Mouse (Mus musculus): ENCODE measurements around the gene Supt5. TPM values are rescaled to one million over a fixed set of nuclear protein-coding genes. Genes with fewer than 3 reads are reported as not detected.

The Supt5 gene
- total RNA-seq, 2 experiments from 2014 or later, result 60.0 to 60.1 TPM

- intact Hi-C loops (cut with DNase I; ENCODE audit: low total_unique reads), result no loop called here
These were observed 37.6 kb upstream of the Supt5 start for GRCm38 (mm10) chr7:28376011-28376771.

GRCm38 (mm10) chr7:28375176-28375921 lies 36.8 kb upstream of the Supt5 start:
- peak; percentile 94 for DNase-seq
- intact Hi-C loops (cut with DNase I; ENCODE audit: low total_unique reads), result no loop called here

More at GRCm38 (mm10) chr7:28376011-28376771, 37.6 kb upstream of the Supt5 start:
- DNase-seq, result peak; percentile 84

- no peak for DNase-seq
- intact Hi-C loops (cut with DNase I; ENCODE audit: low total_unique reads), result no loop called here
These were observed 36.1 kb upstream of the Supt5 start for GRCm38 (mm10) chr7:28374647-28375046.

- intact Hi-C loops (cut with DNase I; ENCODE audit: low total_unique reads), result no loop called here
- DNase-seq, result no peak
These were observed 35.4 kb upstream of the Supt5 start for GRCm38 (mm10) chr7:28373891-28374495.

GRCm38 (mm10) chr7:28373131-28373581 lies 34.6 kb upstream of the Supt5 start:
- intact Hi-C loops (cut with DNase I; ENCODE audit: low total_unique reads), result no loop called here

GRCm38 (mm10) chr7:28372251-28373108 lies 33.9 kb upstream of the Supt5 start, which contains the start of gene Plekhg2:
TSS of gene Plekhg2 (minus strand) at chr7:28372599.
- peak; percentile 95 for DNase-seq
- intact Hi-C loops (cut with DNase I; ENCODE audit: low total_unique reads), result no loop called here

More at GRCm38 (mm10) chr7:28373131-28373581, 34.6 kb upstream of the Supt5 start:
- peak; percentile 66 for DNase-seq

- peak; percentile 80 for DNase-seq
- intact Hi-C loops (cut with DNase I; ENCODE audit: low total_unique reads), result no loop called here
These were observed 33.0 kb upstream of the Supt5 start for GRCm38 (mm10) chr7:28371514-28371989.

- intact Hi-C loops (cut with DNase I; ENCODE audit: low total_unique reads), result no loop called here
- no peak for DNase-seq
These were observed 32.5 kb upstream of the Supt5 start for GRCm38 (mm10) chr7:28370977-28371513.

- intact Hi-C loops (cut with DNase I; ENCODE audit: low total_unique reads), result no loop called here
- DNase-seq, result no peak
These were observed 31.5 kb upstream of the Supt5 start for GRCm38 (mm10) chr7:28370051-28370450.

- no peak for DNase-seq
- intact Hi-C loops (cut with DNase I; ENCODE audit: low total_unique reads), result no loop called here
These were observed 29.9 kb upstream of the Supt5 start for GRCm38 (mm10) chr7:28368276-28368920.

GRCm38 (mm10) chr7:28367663-28368275 lies 29.2 kb upstream of the Supt5 start:
- intact Hi-C loops (cut with DNase I; ENCODE audit: low total_unique reads), result no loop called here
- DNase-seq, result no peak

GRCm38 (mm10) chr7:28362441-28363060 lies 24.0 kb upstream of the Supt5 start:
- intact Hi-C loops (cut with DNase I; ENCODE audit: low total_unique reads), result no loop called here
- no peak for DNase-seq

- intact Hi-C loops (cut with DNase I; ENCODE audit: low total_unique reads), result no loop called here
- no peak for DNase-seq
These were observed 23.2 kb upstream of the Supt5 start for GRCm38 (mm10) chr7:28361647-28362341.

- intact Hi-C loops (cut with DNase I; ENCODE audit: low total_unique reads), result no loop called here
- no peak for DNase-seq
These were observed 21.7 kb upstream of the Supt5 start for GRCm38 (mm10) chr7:28360291-28360690.

GRCm38 (mm10) chr7:28359854-28360253 lies 21.3 kb upstream of the Supt5 start:
- no peak for DNase-seq
- intact Hi-C loops (cut with DNase I; ENCODE audit: low total_unique reads), result no loop called here

- no peak for DNase-seq
- intact Hi-C loops (cut with DNase I; ENCODE audit: low total_unique reads), result no loop called here
These were observed 19.9 kb upstream of the Supt5 start for GRCm38 (mm10) chr7:28358431-28358830.

- intact Hi-C loops (cut with DNase I; ENCODE audit: low total_unique reads), result no loop called here
- no peak for DNase-seq
These were observed 19.4 kb upstream of the Supt5 start for GRCm38 (mm10) chr7:28357984-28358383.
